Mouse (Mus musculus): ENCODE measurements around the gene Ascl4. TPM values are rescaled to one million over a fixed set of nuclear protein-coding genes. Genes with fewer than 3 reads are reported as not detected.

Gene Ascl4
- polyA plus RNA-seq, 1 experiment: not detected

DNA sequence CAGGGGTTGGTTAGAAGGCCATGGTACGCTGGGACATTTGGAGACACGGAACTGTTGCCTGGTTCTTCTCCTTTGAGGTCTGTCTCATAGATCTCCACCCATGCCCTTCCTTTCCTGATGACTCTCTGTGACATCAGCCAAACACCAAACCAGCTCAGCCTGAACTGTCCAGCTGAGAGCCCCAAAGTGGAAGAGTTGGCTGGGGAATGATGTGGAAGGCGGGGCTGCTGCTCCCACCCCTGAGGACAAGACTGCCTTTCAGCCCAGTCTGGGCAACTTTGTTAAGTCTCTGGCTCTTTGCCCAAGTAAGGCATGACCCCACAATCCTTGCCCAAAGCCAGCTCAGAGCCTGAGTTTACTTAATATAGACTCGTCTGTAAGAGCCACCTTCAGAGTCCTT, 45.4 kb downstream of the Ascl4 start:
- Histone ChIP-seq H3K4me3 (ENCODE audit: insufficient read depth, poor library complexity, severe bottlenecking) (no peak overlapping the region), H3K27me3 (ENCODE audit: control insufficient read depth, insufficient read depth, insufficient read length) (peaks cover 15% of the 10 kb centered on the region), H3K36me3 (ENCODE audit: control insufficient read depth, insufficient read depth) (no peaks in the 10 kb centered on the region), H3K79me2 (ENCODE audit: control insufficient read depth, insufficient read depth) (no peaks in the 10 kb centered on the region), H3ac (ENCODE audit: control insufficient read depth, insufficient read length, low read depth) (no peak overlapping the region), H3K79me3 (ENCODE audit: low read depth) (no peaks in the 10 kb centered on the region)
- TF ChIP-seq USF1 (IDR thresholded peaks at IDR 0.05; ENCODE audit: low read depth) (no peak), FOSL1 (IDR thresholded peaks at IDR 0.05; ENCODE audit: insufficient read depth, low read length, poor library complexity, severe bottlenecking) (no peak), MAX (IDR thresholded peaks at IDR 0.05) (no peak), MYOG (IDR thresholded peaks at IDR 0.05; ENCODE audit: control insufficient read depth, extremely low read depth, insufficient read length) (no peak), CEBPB (IDR thresholded peaks at IDR 0.05; ENCODE audit: low read depth) (no peak), CTCF (IDR thresholded peaks at IDR 0.05; ENCODE audit: control insufficient read depth, insufficient read depth, insufficient read length) (no peak), MYOD1 (IDR thresholded peaks at IDR 0.05; ENCODE audit: control insufficient read depth, insufficient read length, low read depth) (no peak)

DNA sequence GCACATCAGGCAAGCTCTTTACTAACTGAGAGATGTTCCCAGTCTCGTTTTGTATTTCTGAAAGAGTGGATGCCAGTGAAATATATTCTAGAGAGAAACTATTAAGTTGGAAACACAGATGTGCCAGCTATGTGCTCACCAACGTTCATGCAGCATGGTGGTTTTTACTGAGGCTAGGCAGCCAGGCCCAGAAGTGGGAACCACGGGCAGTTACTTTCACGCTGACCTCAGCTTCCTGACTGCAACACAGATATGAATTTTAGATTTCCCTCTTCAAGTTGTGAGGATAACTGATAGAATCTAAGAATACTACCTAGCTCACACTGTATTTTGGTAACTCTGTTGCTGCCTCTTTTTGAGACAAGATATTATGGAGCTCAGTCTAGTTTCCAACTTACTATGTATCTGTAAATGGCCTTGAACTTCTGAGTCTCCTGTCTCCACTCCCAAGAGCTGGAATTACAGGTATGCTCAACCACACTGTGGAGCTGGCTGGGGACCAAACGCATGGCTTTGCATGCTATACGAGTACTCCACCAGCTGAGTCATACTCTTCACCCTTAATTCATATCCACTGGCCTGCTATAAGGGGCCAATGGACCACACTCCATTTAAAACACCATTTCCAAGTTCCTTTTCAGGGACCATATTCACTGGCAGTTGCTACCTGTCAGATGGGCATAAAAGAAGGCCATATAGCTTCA, 62.1 kb downstream of the Ascl4 start:
- H3K4me3 ChIP-seq (ENCODE audit: insufficient read depth, poor library complexity, severe bottlenecking): no peak overlapping the region
- TF ChIP-seq USF1 (IDR thresholded peaks at IDR 0.05; ENCODE audit: low read depth) (no peak), CTCF (IDR thresholded peaks at IDR 0.05; ENCODE audit: control insufficient read depth, insufficient read depth, insufficient read length) (no peak), MAX (IDR thresholded peaks at IDR 0.05) (no peak), CEBPB (IDR thresholded peaks at IDR 0.05; ENCODE audit: low read depth) (no peak), MYOG (IDR thresholded peaks at IDR 0.05; ENCODE audit: control insufficient read depth, extremely low read depth, insufficient read length) (no peak), MYOD1 (IDR thresholded peaks at IDR 0.05; ENCODE audit: control insufficient read depth, insufficient read length, low read depth) (no peak), FOSL1 (IDR thresholded peaks at IDR 0.05; ENCODE audit: insufficient read depth, low read length, poor library complexity, severe bottlenecking) (no peak)
- peaks cover 31% of the 10 kb centered on the region for H3K27me3 ChIP-seq (ENCODE audit: control insufficient read depth, insufficient read depth, insufficient read length)
- no peaks in the 10 kb centered on the region for H3K36me3 ChIP-seq (ENCODE audit: control insufficient read depth, insufficient read depth)
- no peak overlapping the region for H3ac ChIP-seq (ENCODE audit: control insufficient read depth, insufficient read length, low read depth)
- no peaks in the 10 kb centered on the region for H3K79me3 ChIP-seq (ENCODE audit: low read depth)
- H3K79me2 ChIP-seq (ENCODE audit: control insufficient read depth, insufficient read depth): no peaks in the 10 kb centered on the region

DNA sequence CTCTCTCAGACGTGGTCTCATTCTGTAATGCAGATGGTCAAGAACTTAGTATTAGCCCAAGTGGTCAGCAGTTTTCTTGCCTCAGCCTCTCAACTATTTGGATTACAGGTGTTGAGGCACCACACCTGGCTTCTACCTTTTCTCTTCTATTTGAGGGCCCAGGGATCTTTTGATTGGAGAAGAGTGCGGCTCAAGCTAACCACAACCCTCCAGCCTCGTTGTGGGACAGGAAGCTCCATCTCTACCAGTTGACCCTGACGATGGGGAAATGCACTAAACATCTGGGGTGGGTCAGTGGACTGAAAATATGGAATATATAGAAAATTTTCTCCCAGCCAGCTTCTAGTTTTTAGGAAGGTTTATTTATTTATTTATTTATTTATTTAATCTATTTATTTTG, 64.9 kb downstream of the Ascl4 start:
- H3K27me3 ChIP-seq (ENCODE audit: control insufficient read depth, insufficient read depth, insufficient read length): peaks cover 37% of the 10 kb centered on the region
- no peaks in the 10 kb centered on the region for H3K79me3 ChIP-seq (ENCODE audit: low read depth)
- no peaks in the 10 kb centered on the region for H3K36me3 ChIP-seq (ENCODE audit: control insufficient read depth, insufficient read depth)
- H3K4me3 ChIP-seq (ENCODE audit: insufficient read depth, poor library complexity, severe bottlenecking): no peak overlapping the region
- no peak for TF ChIP-seq CEBPB (IDR thresholded peaks at IDR 0.05; ENCODE audit: low read depth)
- TF ChIP-seq MAX (IDR thresholded peaks at IDR 0.05): no peak
- no peak for TF ChIP-seq USF1 (IDR thresholded peaks at IDR 0.05; ENCODE audit: low read depth)
- no peak for TF ChIP-seq FOSL1 (IDR thresholded peaks at IDR 0.05; ENCODE audit: insufficient read depth, low read length, poor library complexity, severe bottlenecking)
- H3K79me2 ChIP-seq (ENCODE audit: control insufficient read depth, insufficient read depth): no peaks in the 10 kb centered on the region
- no peak overlapping the region for H3ac ChIP-seq (ENCODE audit: control insufficient read depth, insufficient read length, low read depth)

DNA sequence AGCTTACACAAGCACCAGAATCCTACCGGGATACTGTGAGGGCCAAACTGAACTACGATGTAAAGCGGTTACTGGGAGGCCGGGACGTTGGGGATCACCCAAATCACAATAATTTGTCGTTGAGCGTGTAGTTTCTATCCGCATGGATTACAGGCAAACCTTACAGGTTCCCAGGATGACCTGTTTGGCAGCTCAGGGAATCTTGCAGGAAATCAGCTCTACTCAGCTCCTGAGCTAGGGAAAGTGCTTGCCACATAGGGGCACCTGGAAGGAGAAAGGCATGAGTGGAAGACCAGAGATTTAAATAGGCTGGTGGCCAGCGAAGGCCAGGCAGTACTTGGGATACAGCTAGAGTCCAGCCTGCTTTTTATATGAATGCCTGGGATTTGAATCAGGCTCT, 66.4 kb downstream of the Ascl4 start:
- Histone ChIP-seq H3K79me3 (ENCODE audit: low read depth) (no peaks in the 10 kb centered on the region), H3K79me2 (ENCODE audit: control insufficient read depth, insufficient read depth) (no peaks in the 10 kb centered on the region), H3K27me3 (ENCODE audit: control insufficient read depth, insufficient read depth, insufficient read length) (peaks cover 44% of the 10 kb centered on the region), H3K4me3 (ENCODE audit: insufficient read depth, poor library complexity, severe bottlenecking) (no peak overlapping the region), H3ac (ENCODE audit: control insufficient read depth, insufficient read length, low read depth) (no peak overlapping the region), H3K36me3 (ENCODE audit: control insufficient read depth, insufficient read depth) (no peaks in the 10 kb centered on the region)
- no peak for TF ChIP-seq FOSL1 (IDR thresholded peaks at IDR 0.05; ENCODE audit: insufficient read depth, low read length, poor library complexity, severe bottlenecking)
- no peak for TF ChIP-seq MYOG (IDR thresholded peaks at IDR 0.05; ENCODE audit: control insufficient read depth, extremely low read depth, insufficient read length)
- TF ChIP-seq CTCF (IDR thresholded peaks at IDR 0.05; ENCODE audit: control insufficient read depth, insufficient read depth, insufficient read length): no peak
- no peak for TF ChIP-seq MAX (IDR thresholded peaks at IDR 0.05)
- no peak for TF ChIP-seq CEBPB (IDR thresholded peaks at IDR 0.05; ENCODE audit: low read depth)
- no peak for TF ChIP-seq MYOD1 (IDR thresholded peaks at IDR 0.05; ENCODE audit: control insufficient read depth, insufficient read length, low read depth)
- no peak for TF ChIP-seq USF1 (IDR thresholded peaks at IDR 0.05; ENCODE audit: low read depth)

GRCm38 (mm10) chr10:85994543-85995104, 67.1 kb downstream of the Ascl4 start:
- no peak overlapping the region for H3K4me3 ChIP-seq (ENCODE audit: insufficient read depth, poor library complexity, severe bottlenecking)
- H3K36me3 ChIP-seq (ENCODE audit: control insufficient read depth, insufficient read depth): no peaks in the 10 kb centered on the region
- H3ac ChIP-seq (ENCODE audit: control insufficient read depth, insufficient read length, low read depth): no peak overlapping the region
- H3K79me3 ChIP-seq (ENCODE audit: low read depth): no peaks in the 10 kb centered on the region
- TF ChIP-seq CEBPB (IDR thresholded peaks at IDR 0.05; ENCODE audit: low read depth): no peak
- TF ChIP-seq MAX (IDR thresholded peaks at IDR 0.05): no peak
- no peak for TF ChIP-seq MYOG (IDR thresholded peaks at IDR 0.05; ENCODE audit: control insufficient read depth, extremely low read depth, insufficient read length)
- TF ChIP-seq CTCF (IDR thresholded peaks at IDR 0.05; ENCODE audit: control insufficient read depth, insufficient read depth, insufficient read length): no peak
- TF ChIP-seq MYOD1 (IDR thresholded peaks at IDR 0.05; ENCODE audit: control insufficient read depth, insufficient read length, low read depth): no peak
- no peak for TF ChIP-seq USF1 (IDR thresholded peaks at IDR 0.05; ENCODE audit: low read depth)
- no peak for TF ChIP-seq FOSL1 (IDR thresholded peaks at IDR 0.05; ENCODE audit: insufficient read depth, low read length, poor library complexity, severe bottlenecking)
- H3K79me2 ChIP-seq (ENCODE audit: control insufficient read depth, insufficient read depth): no peaks in the 10 kb centered on the region
- peaks cover 44% of the 10 kb centered on the region for H3K27me3 ChIP-seq (ENCODE audit: control insufficient read depth, insufficient read depth, insufficient read length)

Other genes starting within 250 kb of the Ascl4 start
- 37.7 TPM for gene Pwp1, start 98.2 kb upstream of the Ascl4 start, polyA plus RNA-seq (2012; fragmentation: generic; extraction: Trizol)
- gene Prdm4, start 10.5 kb upstream of the Ascl4 start, polyA plus RNA-seq (2012; fragmentation: generic; extraction: Trizol): 18.0 TPM
- gene Rtcb, start 30.1 kb downstream of the Ascl4 start, polyA plus RNA-seq (2012; fragmentation: generic; extraction: Trizol): 155 TPM
- not detected for gene Bpifc, start 84.2 kb downstream of the Ascl4 start, polyA plus RNA-seq (2012; fragmentation: generic; extraction: Trizol)
- 7.7 TPM for gene Fbxo7, start 94.3 kb downstream of the Ascl4 start, polyA plus RNA-seq (2012; fragmentation: generic; extraction: Trizol)

Data from C2C12 (cell line).